Mouse (Mus musculus): Measurements from ENCODE around the gene Fam3b.

- no peak for TF ChIP-seq CTCF (IDR thresholded peaks at IDR 0.05; ENCODE audit: control insufficient read depth, insufficient read depth, low read length)
- no peak for TF ChIP-seq POLR2A (IDR thresholded peaks at IDR 0.05; ENCODE audit: borderline replicate concordance, control insufficient read depth, low read depth, low read length)
Measured at GRCm38 (mm10) chr16:97507783-97508182, 6.8 kb downstream of the Fam3b start.
